Mouse (Mus musculus): ENCODE data around the gene Exosc9.

Gene Exosc9

DNA sequence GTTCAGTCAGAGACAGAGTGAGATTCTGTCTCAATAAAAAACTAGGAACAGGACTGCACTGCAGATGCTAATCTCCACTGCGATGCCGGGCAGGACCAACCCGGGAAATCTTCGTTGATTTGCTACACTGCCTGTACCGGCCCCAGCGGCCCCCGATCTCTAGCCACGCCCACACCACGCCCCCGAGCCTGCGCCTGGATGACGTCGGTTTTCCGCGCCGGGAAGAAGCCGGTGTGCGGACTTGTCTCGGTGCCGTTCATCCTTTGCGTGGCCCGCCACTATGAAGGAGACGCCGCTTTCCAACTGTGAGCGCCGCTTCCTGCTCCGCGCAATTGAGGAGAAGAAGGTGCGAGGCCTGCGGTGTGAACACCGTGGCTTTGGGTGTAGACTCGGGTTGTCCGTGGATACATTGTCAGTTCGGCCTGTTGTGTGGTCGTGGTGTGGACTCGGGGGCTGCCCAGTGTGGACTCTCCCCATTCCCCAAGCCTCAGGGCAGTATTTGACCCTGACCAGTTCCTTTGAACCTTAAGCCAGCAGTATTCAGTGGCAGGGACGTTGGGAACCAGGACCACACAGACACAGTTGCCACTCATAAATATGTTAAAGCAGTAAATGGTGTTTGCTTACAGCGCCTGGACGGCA lies at the start of gene Exosc9:
TSS of gene Exosc9 (plus strand) at position 201 of the 642 bp plus-strand sequence.
- peak; percentile 92 to 96 for DNase-seq

DNA sequence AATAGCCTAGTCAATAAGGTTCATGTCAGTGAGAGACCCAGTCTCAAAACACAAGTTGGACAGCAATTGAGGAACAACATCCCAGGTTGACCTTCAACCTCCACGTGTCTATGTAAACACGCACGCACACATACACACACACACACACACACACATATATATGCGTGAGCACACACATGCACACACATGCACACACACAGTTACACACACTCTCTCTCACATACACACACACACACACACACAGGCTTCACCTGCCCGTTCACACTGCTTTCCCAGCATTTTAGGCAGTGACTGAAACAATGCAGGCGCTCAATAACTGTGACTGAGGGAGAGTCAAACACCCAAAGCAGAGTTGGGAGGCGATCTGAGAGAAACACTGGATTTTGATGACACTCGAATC lies 47.1 kb upstream of the Exosc9 start:
- no peak for DNase-seq

DNA sequence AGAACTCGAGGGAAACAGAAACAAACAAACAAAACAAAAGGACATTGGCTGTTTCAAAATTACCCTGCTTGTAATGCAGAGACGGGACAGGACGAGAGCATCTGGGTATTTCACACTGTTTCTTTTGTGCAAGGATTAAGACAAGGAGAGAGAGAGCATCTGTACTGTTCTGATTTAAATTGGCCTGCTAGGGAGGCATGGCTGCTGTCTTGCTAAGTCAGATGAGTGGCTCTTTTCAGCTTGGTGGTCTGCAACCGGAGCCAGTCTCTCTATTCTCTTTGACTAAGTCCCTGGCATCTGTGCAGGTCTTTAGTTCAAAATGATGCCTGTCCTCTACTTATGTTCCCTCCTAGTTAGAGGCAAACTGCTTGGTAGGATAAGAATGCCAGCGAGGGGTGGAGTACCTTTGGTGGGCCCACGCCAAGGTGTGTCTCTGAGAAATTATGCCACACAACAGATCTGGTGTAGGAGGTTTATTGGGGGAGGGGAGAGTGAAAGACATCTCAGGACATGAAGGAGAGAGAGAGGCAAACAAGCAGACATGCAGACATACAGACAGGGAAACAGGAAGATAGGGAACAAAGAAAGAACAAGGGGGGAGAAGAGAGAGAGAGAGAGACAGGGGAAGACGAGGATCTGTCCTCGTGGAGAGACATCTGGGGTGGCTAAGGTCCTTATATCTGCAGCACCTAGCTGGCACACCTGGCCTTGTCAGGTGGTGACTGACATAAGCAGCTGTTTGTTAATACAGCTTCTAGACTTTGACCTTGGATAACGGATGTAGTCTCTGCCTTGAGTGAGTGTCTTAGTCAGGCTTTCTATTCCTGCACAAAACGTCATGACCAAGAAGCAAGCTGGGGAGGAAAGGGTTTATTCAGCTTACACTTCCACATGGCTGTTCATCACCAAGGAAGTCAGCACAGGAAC lies 46.3 kb upstream of the Exosc9 start:
- DNase-seq = no peak

GRCm38 (mm10) chr3:36511491-36511890 lies 40.9 kb upstream of the Exosc9 start:
- no peak for DNase-seq

- DNase-seq = no peak
Measured at GRCm38 (mm10) chr3:36516196-36516595, 36.2 kb upstream of the Exosc9 start.

GRCm38 (mm10) chr3:36521073-36522060 lies 31.0 kb upstream of the Exosc9 start, which contains the start of gene Gm11549:
Gm11549 (minus strand) TSS chr3:36521813.
- no peak for DNase-seq

- DNase-seq = no peak
Measured at GRCm38 (mm10) chr3:36522137-36522536, 30.3 kb upstream of the Exosc9 start.

DNA sequence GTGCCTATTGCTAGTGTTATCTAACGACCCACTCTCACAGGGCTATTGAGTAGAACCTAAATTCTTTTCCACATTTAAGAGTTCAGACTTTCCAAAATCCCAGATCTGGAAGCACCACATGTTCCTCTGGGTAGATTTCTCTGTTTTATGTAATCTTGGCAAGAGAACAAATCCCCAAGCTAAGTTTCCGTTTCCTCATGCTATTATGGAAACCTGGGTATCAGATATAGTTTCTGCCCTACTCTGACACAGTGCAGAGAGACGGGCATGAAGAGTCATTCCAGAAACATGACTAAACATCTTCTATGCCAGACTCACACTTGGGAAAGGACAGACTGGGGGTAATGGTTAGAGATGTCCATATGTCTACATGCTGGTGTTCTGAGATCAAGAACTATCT lies 27.9 kb upstream of the Exosc9 start:
- no peak for DNase-seq

GRCm38 (mm10) chr3:36530345-36530744 lies 22.1 kb upstream of the Exosc9 start:
- no peak for DNase-seq

DNA sequence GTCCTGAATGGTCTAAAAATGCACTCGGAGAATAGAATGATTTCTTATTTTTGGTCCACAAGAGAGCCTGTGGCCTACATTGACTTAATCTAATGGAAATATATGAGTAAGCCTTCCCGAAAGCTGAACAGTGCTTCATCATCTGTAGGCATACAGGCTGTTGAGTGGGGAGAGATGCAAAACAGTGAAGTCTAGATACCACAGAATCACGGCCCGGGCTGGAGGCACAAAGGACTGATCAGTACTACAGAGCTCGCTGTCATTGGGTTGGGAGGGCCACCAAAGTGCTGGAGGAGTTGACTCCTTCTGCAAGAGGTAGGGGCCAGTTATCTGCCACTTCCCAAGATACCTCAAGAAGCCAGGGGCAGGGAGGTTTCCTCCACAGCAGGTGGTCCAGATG lies 21.6 kb upstream of the Exosc9 start:
- no peak for DNase-seq

DNA sequence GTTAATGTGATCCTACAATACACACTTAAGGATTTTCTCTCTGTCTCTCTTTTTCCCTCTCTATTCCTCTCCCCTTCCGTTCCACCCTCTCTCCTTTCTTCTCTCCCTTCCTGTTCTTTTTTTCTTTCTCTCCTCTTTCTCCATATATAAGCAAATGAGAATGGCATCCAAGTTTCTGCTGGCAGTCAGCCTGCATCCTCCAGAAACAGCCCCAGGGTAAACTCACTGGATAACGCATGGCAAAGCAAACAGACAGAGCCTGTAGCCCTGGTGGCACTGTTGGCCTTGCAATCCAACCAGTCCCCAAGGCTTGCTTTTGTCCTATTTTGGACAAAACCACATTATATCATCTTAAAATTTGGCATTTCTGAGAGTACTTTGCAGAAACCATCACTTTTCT lies 21.2 kb upstream of the Exosc9 start:
- DNase-seq = no peak

- no peak for DNase-seq
Measured at GRCm38 (mm10) chr3:36531979-36532542, 20.3 kb upstream of the Exosc9 start.

GRCm38 (mm10) chr3:36532738-36533137 lies 19.7 kb upstream of the Exosc9 start:
- DNase-seq = no peak

DNA sequence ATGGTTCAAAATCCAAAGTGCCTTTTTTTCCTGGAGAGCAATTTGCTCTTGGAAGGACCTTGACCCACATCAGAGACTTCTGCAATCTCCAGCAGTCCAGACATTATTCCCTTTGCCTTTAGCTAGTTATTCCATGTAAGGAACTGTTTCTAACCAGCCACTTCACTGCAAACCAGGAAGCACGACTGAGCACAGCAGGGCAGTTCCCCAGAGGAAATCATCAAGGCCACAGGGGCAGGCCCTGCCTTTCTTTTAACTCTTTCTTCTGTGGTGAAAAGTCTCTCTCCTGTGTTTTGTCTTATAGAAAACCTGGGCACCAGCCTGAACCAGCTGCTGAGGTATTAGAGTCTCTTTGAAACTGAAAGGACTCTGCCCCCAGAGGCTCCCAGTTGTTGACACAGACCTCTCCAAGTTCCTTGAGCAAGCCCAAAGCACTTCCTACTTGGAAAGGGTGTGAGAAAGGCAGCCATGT lies 19.2 kb upstream of the Exosc9 start:
- DNase-seq = no peak

DNA sequence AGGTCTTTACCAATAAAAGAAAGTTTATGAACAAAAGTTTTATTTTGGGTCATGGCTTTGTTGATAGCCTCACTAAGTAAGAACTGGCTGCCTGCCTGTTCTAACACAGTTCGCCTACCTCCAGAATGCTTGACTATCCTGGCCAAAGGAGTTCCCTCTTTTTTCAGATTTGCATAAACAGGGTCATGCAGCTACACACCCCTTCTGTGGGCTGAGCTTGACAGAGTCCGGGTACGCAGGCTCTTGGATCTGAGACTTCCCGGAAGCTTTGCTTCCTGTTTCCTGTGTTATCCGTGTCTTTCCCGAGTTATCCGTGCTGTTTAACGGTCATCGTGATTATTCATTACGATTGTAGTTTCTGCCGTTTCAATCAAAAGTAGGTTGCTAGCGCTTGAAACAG lies 16.4 kb upstream of the Exosc9 start:
- DNase-seq = no peak

GRCm38 (mm10) chr3:36537701-36538470 lies 14.5 kb upstream of the Exosc9 start:
- DNase-seq = no peak

- DNase-seq = no peak
Measured at GRCm38 (mm10) chr3:36540756-36541155, 11.7 kb upstream of the Exosc9 start.

DNA sequence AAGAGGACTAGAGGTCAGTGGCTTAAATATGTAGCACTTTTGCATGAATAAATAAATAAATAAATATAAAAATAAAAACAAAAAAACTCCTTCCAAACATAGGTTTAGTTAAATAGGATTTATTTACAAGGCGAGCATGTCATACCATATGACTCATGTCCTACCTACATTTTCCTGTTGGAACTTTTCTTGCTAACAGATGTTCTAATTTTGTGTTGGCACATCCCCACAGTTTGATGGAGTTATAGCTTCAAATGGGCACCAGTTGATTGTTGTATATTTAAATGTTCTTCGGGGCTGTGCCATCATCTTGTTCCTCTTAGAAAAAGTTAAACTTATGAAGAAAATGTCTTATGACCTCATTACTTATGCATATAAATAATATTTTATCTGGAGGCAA lies 11.0 kb upstream of the Exosc9 start:
- DNase-seq = no peak

- no peak for DNase-seq
Measured at GRCm38 (mm10) chr3:36544961-36545360, 7.4 kb upstream of the Exosc9 start.

DNA sequence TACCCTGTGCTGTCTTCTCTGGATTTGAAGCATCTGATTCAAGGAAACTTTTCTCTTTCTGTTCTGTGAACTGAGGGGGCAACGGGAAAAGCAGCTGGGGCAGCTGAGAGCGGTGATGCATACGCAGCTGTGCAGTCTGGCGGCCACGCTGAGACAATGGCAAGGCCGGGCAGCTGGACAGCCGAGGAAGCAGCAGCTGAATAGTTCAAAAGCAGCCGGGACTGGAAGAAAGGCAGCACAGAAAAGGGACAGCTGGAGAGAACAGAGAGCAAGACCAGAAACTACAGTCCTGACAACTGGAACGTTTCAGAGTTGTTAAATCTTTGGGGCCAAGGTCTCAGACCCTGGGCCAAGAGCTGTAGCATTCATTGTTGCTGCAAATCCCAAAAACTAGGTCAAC lies 1.1 kb upstream of the Exosc9 start:
- DNase-seq = no peak

DNA sequence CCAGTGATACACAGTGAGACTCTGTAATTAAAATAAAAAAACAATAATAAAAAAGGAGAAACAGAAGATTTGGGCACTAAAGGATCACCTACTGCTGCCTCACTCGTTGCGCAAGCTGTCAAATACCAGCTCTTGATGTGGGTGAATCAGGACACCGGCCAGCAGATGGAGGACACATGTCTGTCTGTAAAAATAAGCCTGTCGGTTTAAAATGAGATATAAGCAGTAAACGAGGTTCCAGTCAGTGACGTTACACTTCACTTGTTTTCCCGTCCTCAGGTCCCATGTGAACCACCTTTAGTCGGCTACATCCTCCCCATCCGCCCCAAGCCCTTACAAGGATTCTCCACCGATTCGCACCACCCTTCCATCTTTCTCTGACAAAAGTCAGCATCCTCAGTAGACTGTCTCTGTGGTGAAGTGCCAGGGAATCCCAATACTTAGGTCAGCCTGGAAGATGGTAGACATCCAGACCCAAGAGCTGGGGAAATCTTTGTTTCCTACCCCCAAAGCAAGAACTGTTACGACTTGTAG lies 488 bp upstream of the Exosc9 start:
- peak in 1 of 2 experiments; percentile 15 for DNase-seq
